Mouse (Mus musculus): ENCODE data around the gene Ak4.

GRCm38 (mm10) chr4:101508851-101509577 is 89.9 kb downstream of the Ak4 start:
- TF ChIP-seq EP300 (IDR thresholded peaks at IDR 0.05; ENCODE audit: low read depth) (no peak), CTCF (IDR thresholded peaks at IDR 0.05; ENCODE audit: low read depth) (no peak)

Data from heart, postnatal 0 days (tissue).